ENCODE assay signal across 11 mouse cellular contexts in genomic region chr7:96357550-96357949, GRCm38 (mm10).
DNase-seq lines count a peak whose midpoint lies in the region; ATAC-seq and TF ChIP-seq lines count a peak whose summit lies in the region.
"Had no signal": no experiment of that assay in that cellular context is flagged by ENCODE, and none has a peak within 500 bp of the region (broad histone marks: within the 10 kb centered on the region; RNA-seq: fewer than 3 reads in every experiment).

No protein-coding gene starts in this region.

- peaks cover 6% of the 10 kb centered on the region; the same call in 1 of the 2 replicates for H3K4me1 ChIP-seq in embryonic facial prominence, embryonic 13.5 days
- H3K4me1 ChIP-seq in heart, embryonic 15.5 days (replicated peaks): peaks cover 13% of the 10 kb centered on the region
- H3K4me1 ChIP-seq: lung, embryonic 15.5 days had no signal

- no peaks in the 10 kb centered on the region for H3K36me3 ChIP-seq in embryonic facial prominence, embryonic 13.5 days
- no peaks in the 10 kb centered on the region for H3K36me3 ChIP-seq in heart, embryonic 15.5 days
- H3K36me3 ChIP-seq: lung, embryonic 15.5 days had no signal

- ATAC-seq in embryonic facial prominence, embryonic 13.5 days (ENCODE audit: insufficient number of reproducible peaks, insufficient read depth, low FRiP score, low TSS enrichment, low read depth): 0 out of 2 replicates have a peak, but pooled peaks have one; percentile 32
- peak; percentile 76 for ATAC-seq in heart, embryonic 15.5 days (replicated peaks; ENCODE audit: insufficient number of reproducible peaks, insufficient read depth, low FRiP score, low read depth)

- no peak for TF ChIP-seq CTCF in brain, embryonic 14.5 days (IDR thresholded peaks at IDR 0.05; ENCODE audit: borderline replicate concordance, extremely low read depth, insufficient read depth, insufficient read length)
- TF ChIP-seq CTCF in layer of hippocampus, adult 2 months (conservative IDR thresholded peaks at IDR 0.05): no peak

- TF ChIP-seq POLR2A in brain, embryonic 14.5 days (IDR thresholded peaks at IDR 0.05; ENCODE audit: borderline replicate concordance, extremely low read depth, insufficient read depth, insufficient read length, poor library complexity, severe bottlenecking): no peak

- no peaks in the 10 kb centered on the region for H3K27me3 ChIP-seq in embryonic facial prominence, embryonic 13.5 days
- H3K27me3 ChIP-seq in heart, embryonic 15.5 days: no peaks in the 10 kb centered on the region
- H3K27me3 ChIP-seq: lung, embryonic 15.5 days had no signal

- H3K9ac ChIP-seq in embryonic facial prominence, embryonic 13.5 days: no peak overlapping the region
- H3K9ac ChIP-seq in heart, embryonic 15.5 days: no peak overlapping the region
- H3K9ac ChIP-seq: lung, embryonic 15.5 days had no signal

- WGBS in embryonic facial prominence, embryonic 13.5 days: 55% methylated on average over 6 of the region's 6 CpGs
- 9% methylated on average over 6 of the region's 6 CpGs for WGBS in heart, embryonic 15.5 days

- peak; percentile 24 for DNase-seq in gastrocnemius, postnatal 14 days
- DNase-seq in gastrocnemius, postnatal 10 days: no peak
- peak; percentile 79 for DNase-seq in brain, embryonic 14.5 days (ENCODE audit: low read depth)
- no peak for DNase-seq in kidney, adult 8-10 months
- no peak for DNase-seq in layer of hippocampus, adult 2 months (ENCODE audit: low spot score in 2 of 2)
- no peak for DNase-seq in gastrocnemius, postnatal 25 days
- DNase-seq: adrenal gland, adult 8-10 months had no signal

- intact Hi-C loops in gastrocnemius, postnatal 14 days (cut with DNase I; ENCODE audit: low total_unique reads): no loop called here

- no peaks in the 10 kb centered on the region for H3K9me3 ChIP-seq in embryonic facial prominence, embryonic 13.5 days
- H3K9me3 ChIP-seq in heart, embryonic 15.5 days (replicated peaks): no peaks in the 10 kb centered on the region
- H3K9me3 ChIP-seq: lung, embryonic 15.5 days had no signal

- no peak overlapping the region for H3K4me3 ChIP-seq in embryonic facial prominence, embryonic 13.5 days
- H3K4me3 ChIP-seq in heart, embryonic 15.5 days: no peak overlapping the region
- no peak overlapping the region for H3K4me3 ChIP-seq in layer of hippocampus, adult 2 months
- H3K4me3 ChIP-seq: lung, embryonic 15.5 days had no signal

- H3K27ac ChIP-seq in embryonic facial prominence, embryonic 13.5 days: no peak overlapping the region
- 0 out of 2 replicates have a peak overlapping the region, but pooled peaks have one; percentile 12 for H3K27ac ChIP-seq in heart, embryonic 15.5 days
- H3K27ac ChIP-seq in layer of hippocampus, adult 2 months: no peak overlapping the region
- H3K27ac ChIP-seq: kidney, postnatal 0 days; lung, embryonic 15.5 days had no signal

- no peak overlapping the region for H3K4me2 ChIP-seq in embryonic facial prominence, embryonic 13.5 days
- no peak overlapping the region for H3K4me2 ChIP-seq in heart, embryonic 15.5 days
- H3K4me2 ChIP-seq: lung, embryonic 15.5 days had no signal

Comparison
In these comparisons a context has a peak if more than half of its experiments do, and no peak if none do; other contexts are left out.
1. DNase-seq: peak in gastrocnemius, postnatal 14 days (single experiment) and brain, embryonic 14.5 days (single experiment); none in gastrocnemius, postnatal 10 days (single experiment), kidney, adult 8-10 months (0 of 2), layer of hippocampus, adult 2 months (0 of 2) and gastrocnemius, postnatal 25 days (single experiment).